Mouse (Mus musculus) Muller cell, postnatal 12 days (primary cell): ENCODE results near the gene Calcoco2.
"Not testable (repeated sequence)": the region's sequence is repeated elsewhere in the genome, so short reads cannot be mapped to it uniquely, and the experiment has no call there.

Experiments
- DNase-seq: peaks from one replicate; pipeline ENCODE4 v3.0.0-alpha.2; 2015; ENCODE audit errors: inconsistent ontology term

Calcoco2 gene

GRCm38 (mm10) chr11:96111751-96112150 is at the start of gene Calcoco2:
Gene Calcoco2 (minus strand): TSS chr11:96111964.
- no peak for DNase-seq

- no peak for DNase-seq
Measured at GRCm38 (mm10) chr11:96147471-96147870, 35.7 kb upstream of the Calcoco2 start.

GRCm38 (mm10) chr11:96145622-96146270 is 34.0 kb upstream of the Calcoco2 start:
- peak; percentile 69 for DNase-seq

- no peak for DNase-seq
Measured at GRCm38 (mm10) chr11:96143766-96144165, 32.0 kb upstream of the Calcoco2 start.

GRCm38 (mm10) chr11:96140726-96141175 is 29.0 kb upstream of the Calcoco2 start:
- peak; percentile 45 for DNase-seq

- DNase-seq = no peak
Measured at GRCm38 (mm10) chr11:96135847-96136246, 24.1 kb upstream of the Calcoco2 start.

- peak; percentile 57 for DNase-seq
Measured at GRCm38 (mm10) chr11:96133239-96133865, 21.6 kb upstream of the Calcoco2 start, which contains the start of gene Ttll6. Gene Ttll6 (plus strand): TSS chr11:96133786.

GRCm38 (mm10) chr11:96130606-96131005 is 18.8 kb upstream of the Calcoco2 start:
- DNase-seq = no peak

GRCm38 (mm10) chr11:96124052-96124914 is 12.5 kb upstream of the Calcoco2 start:
- DNase-seq = peak; percentile 60

GRCm38 (mm10) chr11:96122806-96123205 is 11.0 kb upstream of the Calcoco2 start:
- DNase-seq = not testable (repeated sequence)

- DNase-seq = no peak
Measured at GRCm38 (mm10) chr11:96119401-96119800, 7.6 kb upstream of the Calcoco2 start.

- DNase-seq = not testable (repeated sequence)
Measured at GRCm38 (mm10) chr11:96116925-96117324, 5.2 kb upstream of the Calcoco2 start.

GRCm38 (mm10) chr11:96116116-96116515 is 4.4 kb upstream of the Calcoco2 start:
- no peak for DNase-seq

GRCm38 (mm10) chr11:96115416-96115815 is 3.7 kb upstream of the Calcoco2 start:
- DNase-seq = no peak

- DNase-seq = peak; percentile 65
Measured at GRCm38 (mm10) chr11:96114077-96114476, 2.3 kb upstream of the Calcoco2 start.

GRCm38 (mm10) chr11:96110950-96111349 is 814 bp downstream of the Calcoco2 start:
- DNase-seq = not testable (repeated sequence)

GRCm38 (mm10) chr11:96108376-96108775 is 3.4 kb downstream of the Calcoco2 start:
- no peak for DNase-seq

- peak; percentile 42 for DNase-seq
Measured at GRCm38 (mm10) chr11:96093361-96093760, 18.4 kb downstream of the Calcoco2 start.

- DNase-seq = no peak
Measured at GRCm38 (mm10) chr11:96092674-96093291, 19.0 kb downstream of the Calcoco2 start.

- DNase-seq = no peak
Measured at GRCm38 (mm10) chr11:96091073-96091472, 20.7 kb downstream of the Calcoco2 start.

GRCm38 (mm10) chr11:96087981-96088380 is 23.8 kb downstream of the Calcoco2 start:
- no peak for DNase-seq

GRCm38 (mm10) chr11:96082682-96083081 is 29.1 kb downstream of the Calcoco2 start:
- no peak for DNase-seq
